Mouse (Mus musculus) olfactory bulb, adult 2 months (tissue): ENCODE results near the gene Pih1d3. TPM values are rescaled to one million over a fixed set of nuclear protein-coding genes. Genes with fewer than 3 reads are reported as not detected.

ENCODE experiments used
- H3K27ac ChIP-seq: fragments of 200-500 bp; 2 replicates; pipeline ENCODE4 v1.5.1; 2012; ENCODE audit warnings: low read depth, low read length; ENCODE audit not compliant: insufficient read depth
- H3K4me1 ChIP-seq: fragments of 200-500 bp; 2 replicates; pipeline ENCODE4 v1.6.1; 2012; ENCODE audit warnings: low read length; ENCODE audit not compliant: control insufficient read depth, insufficient read depth
- H3K4me3 ChIP-seq: fragments of 200-500 bp; 2 replicates; pipeline ENCODE4 v1.5.1; 2012; ENCODE audit warnings: mild to moderate bottlenecking, low read depth, low read length, moderate library complexity; ENCODE audit not compliant: insufficient read depth
- CTCF ChIP-seq: fragments of 200-500 bp; IDR thresholded peaks from 2 replicates; pipeline ENCODE4 v1.5.1; 2012; ENCODE audit warnings: low read depth, mild to moderate bottlenecking, low read length, moderate library complexity; ENCODE audit not compliant: insufficient read depth
- POLR2A ChIP-seq: fragments of 200-500 bp; IDR thresholded peaks from 2 replicates; pipeline ENCODE4 v1.6.1; 2012; ENCODE audit warnings: mild to moderate bottlenecking, low read depth, low read length, moderate library complexity; ENCODE audit not compliant: insufficient read depth
- WGBS: fragments of 180-500 bp; shearing (Covaris S2); methylation state at CpG from one replicate; pipeline ENCODE4 v1.1.7; 2018; 5-methylcytosine and 5-hydroxymethylcytosine counted together
- polyA plus RNA-seq: library from polyadenylated mRNA; stranded (reverse); fragments of >200 nt; gene quantifications from 2 replicates; pipeline ENCODE4 v1.2.4, GENCODE M21; 2012; ENCODE audit warnings: low replicate concordance; ENCODE audit not compliant: missing spikeins, insufficient read depth, insufficient read length

Gene Pih1d3
- polyA plus RNA-seq, 1 experiment, result not detected

DNA sequence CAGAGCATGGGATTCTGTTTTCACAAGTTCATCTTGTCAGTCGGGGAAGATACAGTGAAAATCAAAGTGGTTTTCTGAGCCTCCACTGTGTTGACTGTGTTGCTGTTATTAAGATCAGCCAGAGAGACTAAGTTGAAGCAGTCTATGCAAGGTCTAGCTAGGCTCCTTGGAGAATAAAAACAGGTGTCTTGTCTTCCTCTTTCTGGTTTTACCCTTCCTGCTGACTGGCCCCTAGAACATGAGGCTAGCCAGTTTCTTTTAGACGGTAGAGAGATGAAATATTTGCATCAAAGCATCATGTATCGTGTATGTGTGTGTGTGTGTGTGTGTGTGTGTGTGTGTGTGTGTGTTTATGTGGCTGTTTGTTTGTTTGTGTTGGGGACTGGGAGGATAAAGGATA is 16.9 kb upstream of the Pih1d3 start:
- H3K4me1 ChIP-seq, result no peaks in the 10 kb centered on the region
- H3K27ac ChIP-seq, result no peak overlapping the region
- WGBS, result 81% methylated on average over 3 of the region's 3 CpGs
- no peak for TF ChIP-seq POLR2A
- no peak for TF ChIP-seq CTCF
- H3K4me3 ChIP-seq, result no peak overlapping the region

GRCm38 (mm10) chr1:31210144-31210543 is 12.5 kb upstream of the Pih1d3 start:
- TF ChIP-seq POLR2A (no peak), CTCF (no peak)
- under 1% methylated on average over 5 of the region's 5 CpGs for WGBS
- H3K4me1 ChIP-seq, result no peaks in the 10 kb centered on the region
- H3K27ac ChIP-seq, result no peak overlapping the region
- H3K4me3 ChIP-seq, result no peak overlapping the region

DNA sequence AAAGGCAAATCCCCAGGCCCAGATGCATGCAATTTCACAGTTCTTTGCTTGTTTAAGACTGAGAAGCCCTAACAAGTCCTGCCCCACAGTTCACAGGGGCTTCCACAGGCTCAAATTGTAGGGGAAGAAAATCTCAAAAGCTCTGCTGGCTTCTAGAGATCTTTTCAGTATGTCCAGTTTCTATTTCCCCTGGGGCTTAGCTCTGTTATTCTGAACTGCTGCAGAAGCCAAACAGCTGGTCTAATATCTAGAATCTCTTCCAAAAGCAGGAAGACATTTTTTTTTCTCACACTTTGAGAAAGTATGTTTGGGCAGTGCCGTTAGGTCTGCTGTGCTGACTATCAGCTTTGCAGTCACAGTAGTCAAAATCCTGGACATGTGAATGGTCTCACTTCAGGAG is 7.8 kb upstream of the Pih1d3 start:
- 85% methylated on average over 1 of the region's 1 CpGs for WGBS
- TF ChIP-seq CTCF, result no peak
- no peak for TF ChIP-seq POLR2A
- H3K4me1 ChIP-seq, result no peaks in the 10 kb centered on the region
- no peak overlapping the region for H3K4me3 ChIP-seq
- no peak overlapping the region for H3K27ac ChIP-seq

GRCm38 (mm10) chr1:31220599-31221250 is 1.9 kb upstream of the Pih1d3 start:
- H3K4me1 ChIP-seq, result no peaks in the 10 kb centered on the region
- no peak overlapping the region for H3K27ac ChIP-seq
- TF ChIP-seq CTCF, result no peak
- no peak overlapping the region for H3K4me3 ChIP-seq
- WGBS, result 94% methylated on average over 4 of the region's 4 CpGs

DNA sequence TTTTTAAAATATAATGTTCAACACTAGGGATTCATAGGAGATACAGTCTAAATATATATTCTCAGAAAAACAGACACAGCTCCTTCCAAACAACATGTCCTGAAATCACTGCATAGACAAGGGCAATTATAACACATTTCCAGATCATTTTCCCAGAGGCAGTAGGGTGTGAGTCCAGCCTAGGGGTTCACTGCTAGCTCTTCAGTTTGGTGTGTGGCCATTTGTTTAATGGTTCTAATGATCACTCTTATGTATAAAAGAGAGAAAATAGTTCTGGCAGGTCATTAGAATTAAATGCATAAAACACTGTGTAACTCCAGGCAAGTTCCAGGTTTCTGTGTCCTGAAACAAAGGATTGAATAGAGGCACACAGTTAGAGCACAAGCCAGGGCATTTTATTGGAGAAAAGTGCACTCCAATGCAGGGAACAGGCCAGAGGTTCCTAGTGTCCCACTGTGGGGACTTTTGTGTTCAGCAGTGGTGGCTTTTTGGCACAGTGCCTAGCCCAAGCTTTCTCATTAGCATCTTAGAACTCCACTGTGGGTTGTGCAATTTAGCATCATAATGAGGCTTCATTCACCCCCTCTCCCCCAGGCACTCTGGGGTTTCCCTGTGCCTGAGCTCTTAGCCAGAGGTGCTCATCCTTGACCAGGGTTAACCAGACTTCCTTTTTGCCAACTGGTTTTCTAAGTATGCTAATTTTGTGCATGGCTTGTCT is 10.8 kb downstream of the Pih1d3 start:
- Histone ChIP-seq H3K4me3 (no peak overlapping the region), H3K27ac (no peak overlapping the region), H3K4me1 (no peaks in the 10 kb centered on the region)
- no peak for TF ChIP-seq POLR2A
- TF ChIP-seq CTCF, result no peak

DNA sequence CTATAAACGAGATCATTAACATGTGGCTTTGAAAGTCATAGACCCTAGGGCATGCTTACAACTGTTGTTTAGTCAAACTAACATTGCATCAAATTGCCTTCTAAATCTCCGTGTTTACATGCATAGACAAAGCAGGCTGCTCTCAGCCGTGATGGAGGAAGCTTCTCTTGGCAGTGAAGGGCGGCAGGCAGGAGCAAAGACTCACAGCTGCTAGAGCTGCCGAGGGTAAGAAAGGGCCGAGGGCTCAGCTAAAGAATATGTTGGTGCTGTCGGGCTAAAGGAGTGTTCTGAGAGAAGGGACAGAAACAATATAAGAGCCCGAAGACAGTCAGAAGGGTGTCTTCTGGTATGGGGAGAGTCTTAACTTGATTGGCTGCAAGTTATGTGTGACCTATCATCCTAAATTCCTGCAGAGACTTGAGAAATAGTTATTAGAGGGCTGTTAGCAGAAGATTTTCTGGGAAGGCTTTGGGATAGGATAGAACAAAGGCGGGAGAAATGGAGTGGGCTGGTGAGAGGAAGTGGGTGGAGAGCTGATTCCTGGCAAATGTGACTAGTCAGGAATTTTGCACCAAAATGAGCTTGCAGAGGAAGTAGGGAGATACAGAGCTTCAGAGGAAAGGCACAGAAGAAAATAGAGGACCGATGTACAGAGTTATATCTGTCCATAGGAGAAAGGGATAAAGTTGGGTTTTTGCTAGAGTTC is 37.7 kb downstream of the Pih1d3 start:
- 24% methylated on average over 10 of the region's 10 CpGs for WGBS
- H3K4me3 ChIP-seq, result no peak overlapping the region
- TF ChIP-seq CTCF, result no peak
- no peak overlapping the region for H3K27ac ChIP-seq
- peaks cover 3% of the 10 kb centered on the region; the same call in 1 of the 2 replicates for H3K4me1 ChIP-seq

Other genes with a start within 250 kb of the Pih1d3 start
- gene AC153137.1, start 244.9 kb upstream of the Pih1d3 start, polyA plus RNA-seq, result not detected in 2 replicates
- not detected in 2 replicates for gene Lgsn, start 46.4 kb upstream of the Pih1d3 start, polyA plus RNA-seq
- not detected in 2 replicates for gene 4931428L18Rik, start 154 bp upstream of the Pih1d3 start, polyA plus RNA-seq